Mouse (Mus musculus): Measurements from ENCODE around the gene Dmrt3.

Dmrt3 gene

GRCm38 (mm10) chr19:25622291-25623251 lies 12.5 kb downstream of the Dmrt3 start:
- DNase-seq: peak; percentile 76

- peak; percentile 72 for DNase-seq
Observed at GRCm38 (mm10) chr19:25628490-25628889, 18.4 kb downstream of the Dmrt3 start.

DNA sequence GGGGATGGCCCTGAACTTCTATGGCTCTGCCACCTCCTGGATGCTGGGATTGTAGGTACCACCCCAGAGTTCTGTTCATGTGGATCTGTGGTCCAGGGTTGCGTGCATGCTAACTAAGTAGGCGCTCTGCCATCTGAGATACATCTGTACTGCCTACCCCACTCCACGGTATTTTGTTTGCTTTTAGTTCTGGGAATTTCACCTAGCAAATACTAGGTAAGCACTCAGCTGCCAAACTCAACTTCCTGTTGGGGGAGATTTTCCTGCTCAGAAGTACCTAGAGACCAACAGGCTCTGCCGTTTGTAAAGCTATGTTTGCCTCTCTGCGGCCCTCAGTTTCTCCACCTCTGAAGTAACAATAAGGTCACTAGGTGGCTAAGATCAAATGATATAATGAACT lies 25.0 kb downstream of the Dmrt3 start:
- DNase-seq: no peak

- peak; percentile 80 for DNase-seq
Observed at GRCm38 (mm10) chr19:25635622-25636244, 25.6 kb downstream of the Dmrt3 start.

DNA sequence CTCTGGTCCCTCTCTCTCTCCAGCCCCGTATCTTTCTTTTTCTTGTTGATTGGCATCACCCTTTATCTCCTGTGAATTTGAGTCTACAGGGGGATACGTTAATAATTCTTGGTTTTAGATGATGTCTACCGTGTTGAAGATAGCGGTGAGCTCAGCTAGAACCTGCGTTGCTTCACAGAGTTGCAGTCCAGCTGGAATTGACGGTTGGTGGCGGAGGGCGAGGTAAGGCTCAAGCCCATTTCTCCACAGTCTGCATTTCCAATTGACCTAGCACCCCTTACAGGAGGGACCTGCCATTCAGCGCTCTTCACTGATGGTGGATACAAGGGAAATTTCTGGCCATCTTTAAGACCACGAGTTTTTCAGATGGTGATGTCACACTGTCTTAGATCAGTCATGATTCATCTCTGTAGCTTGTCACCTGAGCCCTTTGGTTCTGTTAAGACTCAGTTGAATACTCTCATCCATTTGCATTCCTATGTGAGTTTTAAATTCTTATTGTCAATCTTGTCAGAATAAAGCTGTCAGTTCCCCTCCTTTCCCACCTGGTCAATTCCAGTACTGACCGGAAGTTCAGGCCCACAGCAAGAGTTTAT lies 28.8 kb downstream of the Dmrt3 start:
- no peak for DNase-seq

DNA sequence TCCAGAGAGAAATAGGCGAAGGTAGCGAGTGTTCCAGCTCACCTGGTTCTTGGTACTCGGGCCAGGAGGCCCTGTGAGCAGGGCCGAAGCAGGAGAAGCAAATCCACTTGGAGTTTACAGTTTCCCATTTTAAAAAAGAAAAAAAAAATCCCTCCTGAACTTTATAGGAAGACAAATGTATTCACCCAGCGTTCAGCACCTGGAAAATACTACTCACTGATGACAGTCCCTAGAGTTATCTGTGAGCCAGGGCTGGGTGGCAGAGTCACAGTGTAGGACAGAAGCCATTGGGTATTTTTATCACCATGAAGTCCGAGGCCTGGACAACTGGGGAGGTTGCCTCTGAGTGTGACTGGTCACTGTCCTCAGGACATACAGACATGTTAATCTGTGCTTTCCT lies 31.7 kb downstream of the Dmrt3 start:
- DNase-seq: no peak

DNA sequence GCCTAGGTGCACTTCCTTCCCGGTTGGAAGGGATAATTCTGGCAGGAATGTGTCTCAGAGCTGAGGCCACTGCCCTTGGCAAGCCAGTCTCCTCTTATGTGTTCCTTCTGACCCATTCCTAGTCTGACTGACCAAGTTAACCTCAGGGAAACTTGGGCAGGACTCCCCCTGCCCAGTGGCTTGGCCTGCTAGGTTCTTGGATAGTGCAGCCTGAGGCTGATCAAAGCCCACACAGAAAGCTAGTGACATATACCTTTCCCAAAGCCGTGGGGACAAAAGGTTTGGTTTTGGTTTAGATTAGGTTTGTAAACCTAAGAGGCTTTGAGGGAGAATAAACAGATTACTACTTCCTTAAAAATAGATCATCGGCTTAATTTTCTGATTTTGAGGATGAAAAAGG lies 37.0 kb downstream of the Dmrt3 start:
- DNase-seq: no peak

DNA sequence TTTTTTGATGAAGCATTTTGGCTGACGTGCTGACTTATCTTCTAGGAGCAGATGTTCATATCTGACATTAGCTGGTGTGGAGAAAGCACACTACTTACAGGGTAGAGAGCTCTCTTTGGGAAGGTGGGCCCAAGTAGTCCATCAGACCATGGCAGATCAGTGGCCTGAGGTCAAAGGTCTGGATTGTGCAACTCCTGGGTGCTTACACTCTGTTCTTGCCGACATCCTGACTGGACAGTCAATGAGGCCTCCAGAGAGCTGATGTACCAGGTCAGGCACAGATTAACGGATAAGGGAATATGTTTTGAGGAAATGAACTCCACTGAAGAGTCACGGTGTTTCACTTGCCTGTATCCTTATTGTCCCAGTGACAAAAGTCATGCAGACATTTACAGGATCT lies 38.6 kb downstream of the Dmrt3 start:
- DNase-seq: no peak

GRCm38 (mm10) chr19:25650474-25650873 lies 40.4 kb downstream of the Dmrt3 start:
- no peak for DNase-seq

DNA sequence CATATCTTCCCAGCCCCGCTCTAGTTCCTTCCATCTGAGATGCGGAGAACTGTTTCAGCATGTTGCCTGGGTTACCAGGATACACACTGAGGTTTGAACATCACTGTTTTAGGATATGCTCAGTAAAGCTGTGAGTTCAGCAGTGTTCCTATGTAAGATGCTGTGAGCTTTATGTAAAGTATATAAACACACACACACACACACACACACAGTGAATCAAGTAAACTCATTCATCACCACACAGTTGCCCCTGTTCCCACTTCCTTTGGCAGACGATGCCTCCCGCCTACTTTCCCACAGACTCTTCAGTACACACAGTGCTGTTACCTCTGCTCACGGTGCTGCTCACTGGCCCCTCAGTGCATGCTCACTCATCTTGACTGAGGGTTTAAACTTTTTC lies 42.5 kb downstream of the Dmrt3 start:
- no peak for DNase-seq

DNA sequence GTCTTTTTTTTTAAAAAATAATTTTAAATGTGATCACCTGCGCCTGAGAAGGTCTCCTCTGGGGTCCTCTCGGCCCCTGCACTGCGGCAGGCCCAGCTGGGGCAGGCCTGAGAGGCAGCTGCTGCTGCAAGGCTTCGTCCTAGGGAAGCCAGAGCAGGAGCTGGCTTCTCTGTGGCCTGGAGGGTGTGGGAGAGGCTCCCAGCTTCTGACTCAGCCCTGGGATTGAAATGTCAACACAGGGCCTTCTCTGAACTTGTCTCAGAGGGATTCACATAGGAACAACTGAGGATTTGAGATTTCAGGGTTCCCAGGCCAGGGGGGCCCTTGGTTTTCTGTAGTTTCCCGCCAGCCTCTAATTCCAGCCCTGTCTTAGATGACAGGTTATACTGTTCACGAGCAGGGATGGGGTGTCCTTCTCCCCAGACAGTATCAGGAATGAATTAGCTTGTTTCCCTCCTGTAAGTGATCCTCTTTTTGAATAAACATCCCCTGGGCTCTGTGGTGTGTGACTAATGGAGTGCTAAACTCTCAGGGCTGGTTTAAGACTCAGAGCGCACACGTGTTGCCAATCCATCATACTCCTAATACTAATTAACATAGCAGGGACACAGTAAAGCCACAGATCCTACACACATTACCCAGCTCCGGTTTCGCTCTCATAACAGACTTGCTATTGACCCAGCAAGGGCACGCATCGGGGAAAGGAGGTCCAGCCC lies 44.1 kb downstream of the Dmrt3 start:
- no peak for DNase-seq

DNA sequence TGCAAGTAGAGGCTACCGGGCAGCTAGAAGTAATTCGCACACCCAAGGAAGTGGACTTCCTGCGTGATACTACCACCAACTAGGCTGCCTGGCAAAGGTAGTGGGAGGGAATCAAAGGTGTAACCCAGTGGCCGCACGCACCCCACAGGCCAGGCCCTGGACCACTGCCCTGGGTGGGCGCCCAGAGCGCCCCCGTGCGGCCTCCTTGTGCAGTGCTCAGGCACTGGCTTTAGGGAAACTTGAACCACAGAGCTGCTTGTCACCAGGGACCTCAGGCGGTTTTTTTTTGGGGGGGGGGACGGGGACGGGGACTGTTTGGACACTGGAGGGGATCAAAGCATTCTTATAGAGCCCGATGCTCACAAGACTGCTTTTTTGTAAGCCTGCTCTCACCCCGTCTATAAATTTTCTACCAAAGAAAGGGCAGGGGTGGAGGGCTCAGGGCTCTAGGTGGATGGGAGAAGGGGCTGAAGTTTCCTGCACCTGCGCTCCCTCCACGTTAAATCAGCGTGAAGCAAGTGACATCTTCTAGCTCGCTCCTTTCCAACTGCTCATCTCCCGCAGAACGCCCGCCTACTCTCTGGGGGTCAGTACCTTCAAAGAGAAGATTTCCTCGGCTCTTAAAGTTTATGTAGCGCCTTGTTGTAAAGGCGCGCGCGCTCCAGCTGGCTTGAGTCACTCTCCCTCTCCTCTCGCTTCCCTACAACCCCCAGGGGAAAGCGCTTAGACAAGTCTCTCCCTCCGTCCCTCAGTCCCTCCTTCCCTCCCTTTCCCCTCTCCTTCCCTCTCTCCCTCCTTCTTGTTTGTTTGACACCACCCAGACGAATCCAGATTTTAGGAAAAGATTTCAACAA lies 55.6 kb downstream of the Dmrt3 start:
- no peak for DNase-seq

- DNase-seq: no peak
Observed at GRCm38 (mm10) chr19:25667836-25668235, 57.7 kb downstream of the Dmrt3 start.

- no peak for DNase-seq
Observed at GRCm38 (mm10) chr19:25669593-25670248, 59.6 kb downstream of the Dmrt3 start.

- DNase-seq: no peak
Observed at GRCm38 (mm10) chr19:25670571-25671285, 60.6 kb downstream of the Dmrt3 start.

GRCm38 (mm10) chr19:25671681-25672080 lies 61.6 kb downstream of the Dmrt3 start:
- DNase-seq: no peak

DNA sequence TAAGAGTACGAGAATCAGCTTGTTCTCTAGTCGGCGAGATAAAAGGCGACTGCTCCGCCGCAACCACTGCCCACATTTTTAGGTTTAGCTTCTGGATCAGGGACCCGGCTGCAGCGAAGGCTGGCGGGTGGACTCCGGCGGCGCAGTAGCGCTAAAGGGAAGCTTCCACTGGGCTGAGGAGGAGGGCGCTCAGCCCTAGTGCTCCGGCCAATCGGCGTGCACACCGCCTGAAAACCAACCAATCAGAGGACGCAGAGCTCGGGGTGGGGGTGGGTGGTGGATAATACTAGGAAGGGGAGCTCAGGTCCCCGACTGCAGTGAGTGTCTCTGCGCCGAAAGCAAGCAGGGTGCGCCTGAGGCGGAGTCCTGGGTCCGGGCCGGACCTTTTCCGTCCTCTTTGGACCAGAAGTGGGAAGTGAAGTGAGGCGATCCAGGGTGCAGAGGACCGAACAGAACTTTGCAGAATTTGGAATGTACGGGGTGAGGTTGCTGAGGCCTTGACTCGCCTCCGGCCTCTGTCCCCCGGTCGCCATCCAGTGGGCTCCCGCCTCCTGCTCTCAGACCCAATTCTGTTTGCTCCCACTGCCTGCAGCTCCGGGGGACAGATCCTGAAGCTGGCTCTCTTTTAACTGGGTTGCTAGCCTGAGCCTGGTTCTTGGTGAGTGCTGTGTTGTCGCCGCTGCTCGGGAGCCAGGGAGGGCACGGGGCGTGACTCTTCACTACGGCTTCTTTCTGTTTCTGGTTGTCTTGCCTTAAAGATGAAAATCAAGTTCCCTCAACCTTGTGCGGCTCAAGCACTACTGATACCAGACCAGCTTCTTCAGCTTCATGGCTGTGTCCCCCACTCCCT lies 62.2 kb downstream of the Dmrt3 start, which contains the start of gene Dmrt2:
Gene Dmrt2 (plus strand): TSS at position 311 of the 850 bp plus-strand sequence.
- DNase-seq: peak; percentile 73
